Mouse (Mus musculus) heart, postnatal 0 days (tissue): ENCODE results near the gene Wwox.

Experiments used
- CTCF ChIP-seq: IDR thresholded peaks from 2 replicates; pipeline ENCODE4 v1.5.1; 2016; ENCODE audit warnings: antibody characterized with exemption, control low read depth, low read depth
- EP300 ChIP-seq: IDR thresholded peaks from 2 replicates; pipeline ENCODE4 v1.6.1; 2016; ENCODE audit warnings: antibody characterized with exemption, low read depth

DNA sequence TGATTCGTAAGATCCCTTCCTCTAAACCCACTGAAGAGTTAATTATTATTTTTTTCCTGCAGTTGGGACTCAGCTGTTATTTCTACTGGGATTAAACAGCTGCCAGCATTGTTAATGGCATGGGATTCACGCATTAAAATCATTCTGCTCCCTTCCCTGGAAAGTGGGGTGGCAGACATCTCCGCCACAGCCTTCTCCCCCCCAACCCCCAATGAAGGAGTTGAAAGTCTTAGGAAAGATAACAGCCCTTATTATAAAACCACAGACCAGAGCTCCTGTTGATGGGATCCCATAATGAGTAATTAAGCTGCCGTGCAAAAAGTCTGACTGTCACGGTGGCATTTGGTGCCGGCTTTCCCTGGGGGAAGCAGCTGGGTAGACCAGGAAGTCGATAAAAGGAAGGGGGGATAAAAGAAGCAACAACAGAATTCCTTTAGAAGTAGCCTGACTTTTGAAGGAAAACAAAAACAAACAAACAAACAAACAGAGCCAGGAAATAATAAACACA is 694.3 kb downstream of the Wwox start:
- no peak for TF ChIP-seq CTCF
- no peak for TF ChIP-seq EP300
